Mouse (Mus musculus) ES-E14 (cell line): ENCODE results near the gene Synj1. TPM values are rescaled to one million over a fixed set of nuclear protein-coding genes. Genes with fewer than 3 reads are reported as not detected.

Experiments
- DNase-seq: peaks from one replicate; pipeline ENCODE4 v3.0.0-alpha.2; 2013; ENCODE audit warnings: low read depth, low spot score
- H3K27ac ChIP-seq: 2 replicates; pipeline ENCODE4 v1.5.1; 2012; ENCODE audit warnings: low read depth, mild to moderate bottlenecking, low read length, moderate library complexity, mixed read lengths; ENCODE audit not compliant: poor library complexity, insufficient read depth, severe bottlenecking
- H3K36me3 ChIP-seq: 2 replicates; pipeline ENCODE4 v1.6.1; 2012; ENCODE audit warnings: mild to moderate bottlenecking, low read length, moderate library complexity, mixed read lengths; ENCODE audit not compliant: control insufficient read depth, poor library complexity, insufficient read depth, severe bottlenecking
- H3K4me1 ChIP-seq, 2 experiments: fragments of 150-350 bp in 1 of 2; sonication (generic) in 1 of 2; 2 replicates each; pipeline ENCODE4 v1.6.1; 2012; ENCODE audit warnings: low read length in 2 of 2, mild to moderate bottlenecking in 1 of 2, mixed read lengths in 1 of 2; ENCODE audit not compliant: control insufficient read depth in 2 of 2, insufficient read depth in 2 of 2, poor library complexity in 1 of 2
- H3K4me3 ChIP-seq, 2 experiments: fragments of 150-350 bp in 1 of 2; sonication (generic) in 1 of 2; 2 replicates each; pipeline ENCODE4 v1.5.1; 2012; ENCODE audit warnings: low read length in 2 of 2, low read depth in 1 of 2, mild to moderate bottlenecking in 1 of 2, mixed read lengths in 1 of 2; ENCODE audit not compliant: insufficient read depth in 1 of 2, poor library complexity in 1 of 2, severe bottlenecking in 1 of 2
- H3K9ac ChIP-seq: 2 replicates; pipeline ENCODE4 v1.6.1; 2012; ENCODE audit warnings: low read depth, mild to moderate bottlenecking, low read length, mixed read lengths; ENCODE audit not compliant: poor library complexity, insufficient read depth, severe bottlenecking
- H3K9me3 ChIP-seq: fragments of 150-350 bp; sonication (generic); 2 replicates; pipeline ENCODE4 v1.6.1; 2012; ENCODE audit warnings: low read depth, mild to moderate bottlenecking, low read length; ENCODE audit not compliant: control insufficient read depth, insufficient read depth
- CHD2 ChIP-seq: IDR thresholded peaks from 2 replicates; pipeline ENCODE4 v1.6.1; 2014; ENCODE audit warnings: mild to moderate bottlenecking, low read depth, low read length, inconsistent platforms
- HCFC1 ChIP-seq: IDR thresholded peaks from 2 replicates; pipeline ENCODE4 v1.6.1; 2012; ENCODE audit warnings: low read length, inconsistent platforms, borderline replicate concordance; ENCODE audit not compliant: insufficient read depth
- MAFK ChIP-seq: IDR thresholded peaks from 2 replicates; pipeline ENCODE4 v1.6.1; 2014; ENCODE audit warnings: mild to moderate bottlenecking, low read depth, low read length, inconsistent platforms; ENCODE audit not compliant: insufficient read depth
- ZC3H11A ChIP-seq: IDR thresholded peaks from 2 replicates; pipeline ENCODE4 v1.6.1; 2012; ENCODE audit warnings: low read depth, mild to moderate bottlenecking, inconsistent platforms, low read length, borderline replicate concordance
- ZNF384 ChIP-seq: IDR thresholded peaks from 2 replicates; pipeline ENCODE4 v1.6.1; 2012; ENCODE audit warnings: low read depth, low read length, inconsistent platforms
- in situ Hi-C, 2 experiments: fragments of 600-800 bp; cut with MboI; formaldehyde crosslinking; loops; one replicate each; pipeline ENCODE4 v1.15.1; 2025; ENCODE audit warnings: low sequenced_read_pairs in 2 of 2, inconsistent platforms in 1 of 2; ENCODE audit not compliant: unreplicated experiment in 2 of 2
- total RNA-seq: library from RNA; depleted of rRNA; stranded (reverse); fragments of 300-350 nt; gene quantifications from 2 replicates; pipeline ENCODE4 v1.2.3, GENCODE M21; 2012; rRNA removed

Gene Synj1
- total RNA-seq, 1 experiment, result 8.9 TPM

GRCm38 (mm10) chr16:90892081-90892480, 119.0 kb downstream of the Synj1 start:
- Histone ChIP-seq H3K9ac (no peak overlapping the region), H3K36me3 (no peaks in the 10 kb centered on the region), H3K9me3 (no peaks in the 10 kb centered on the region), H3K27ac (no peak overlapping the region), H3K4me3 (no peak overlapping the region), H3K4me1 (no peaks in the 10 kb centered on the region; a peak in 1 of 4 replicates)
- no peak for TF ChIP-seq ZC3H11A
- in situ Hi-C loops, result no loop called here
- DNase-seq, result no peak

GRCm38 (mm10) chr16:90891601-90892000, 119.5 kb downstream of the Synj1 start:
- no peak overlapping the region for H3K4me3 ChIP-seq
- no peak for DNase-seq
- no peaks in the 10 kb centered on the region; a peak in 1 of 4 replicates for H3K4me1 ChIP-seq
- H3K9ac ChIP-seq, result no peak overlapping the region
- TF ChIP-seq CHD2 (no peak), HCFC1 (no peak), MAFK (no peak), ZNF384 (no peak), ZC3H11A (no peak)
- H3K9me3 ChIP-seq, result no peaks in the 10 kb centered on the region
- no peak overlapping the region for H3K27ac ChIP-seq
- no peaks in the 10 kb centered on the region for H3K36me3 ChIP-seq
- in situ Hi-C loops, result no loop called here

DNA sequence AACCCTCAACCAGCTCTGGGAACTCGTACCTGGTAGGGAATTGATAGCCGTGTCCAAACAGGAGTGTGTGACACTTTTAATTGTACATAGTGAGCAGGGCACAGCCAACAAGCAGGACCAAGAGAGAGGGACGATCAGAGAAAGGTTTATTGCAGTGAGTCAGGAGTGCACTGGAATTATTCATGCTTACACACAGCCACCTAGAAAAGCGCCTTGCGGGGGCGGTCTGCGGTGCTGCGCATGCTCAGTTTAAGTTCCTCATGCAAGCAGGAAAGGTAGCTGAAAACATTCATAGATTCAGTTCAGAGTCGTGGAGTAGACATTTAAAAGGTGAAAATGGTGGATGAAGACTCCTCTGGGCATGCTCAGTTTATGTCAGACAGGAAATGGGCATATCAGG, 120.4 kb downstream of the Synj1 start:
- no peak for DNase-seq
- Histone ChIP-seq H3K4me3 (no peak overlapping the region), H3K9ac (no peak overlapping the region), H3K36me3 (no peaks in the 10 kb centered on the region), H3K4me1 (no peaks in the 10 kb centered on the region), H3K27ac (no peak overlapping the region), H3K9me3 (no peaks in the 10 kb centered on the region)
- TF ChIP-seq CHD2, result no peak
- no peak for TF ChIP-seq ZC3H11A
- TF ChIP-seq MAFK, result no peak
- no peak for TF ChIP-seq ZNF384
- TF ChIP-seq HCFC1, result no peak
- in situ Hi-C loops, result no loop called here

Other genes starting within 250 kb of the Synj1 start
- 51.3 and 68.1 TPM in 2 replicates for gene Urb1, start 200.9 kb downstream of the Synj1 start, total RNA-seq
- 1.1 and 2.0 TPM in 2 replicates for gene Eva1c, start 184.6 kb downstream of the Synj1 start, total RNA-seq
- gene Cfap298, start 76.2 kb downstream of the Synj1 start, total RNA-seq, result 26.1 and 26.8 TPM in 2 replicates
- 54.7 and 57.9 TPM in 2 replicates for gene Paxbp1, start 33.2 kb upstream of the Synj1 start, total RNA-seq
- gene 4932438H23Rik, start 83.8 kb upstream of the Synj1 start, total RNA-seq, result 0.36 TPM in 1 of 2 replicates, not detected in the other
- gene Olig2, start 214.1 kb upstream of the Synj1 start, total RNA-seq, result 0.09 TPM in 1 of 2 replicates, not detected in the other